Comparison of ENCODE assay signal across 9 mouse cellular contexts in the genomic region with DNA sequence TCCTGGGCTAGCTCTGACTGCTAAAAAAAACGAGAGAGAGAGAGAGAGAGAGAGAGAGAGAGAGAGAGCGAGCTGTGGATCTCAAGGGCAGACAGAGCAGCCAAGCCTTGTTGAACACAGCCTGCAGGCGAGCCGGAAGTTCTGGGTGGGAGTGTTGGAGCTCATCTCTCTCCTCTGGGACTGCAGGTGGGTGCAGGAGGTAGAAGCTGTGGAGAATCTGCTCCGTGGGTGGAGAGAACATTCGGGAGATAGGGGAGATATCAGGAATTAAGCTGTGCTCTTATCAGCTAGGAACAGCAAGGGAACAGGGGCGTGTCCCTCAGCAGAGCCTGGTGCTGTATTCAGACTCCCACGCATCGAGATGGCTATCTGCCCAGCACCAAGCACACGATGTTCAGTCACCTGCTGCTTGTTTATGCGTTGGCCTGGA.
A peak's percentile ranks its signal among the peaks of the same experiment; 100 is the strongest.
DNase-seq lines count a peak whose midpoint lies in the region; ATAC-seq lines count a peak whose summit lies in the region.
"Had no signal": no experiment of that assay in that cellular context is flagged by ENCODE, and none has a peak within 500 bp of the region (broad histone marks: within the 10 kb centered on the region; RNA-seq: fewer than 3 reads in every experiment).

No protein-coding gene starts in this region.

- peaks cover 46% of the 10 kb centered on the region for H3K4me1 ChIP-seq in kidney, embryonic 15.5 days
- H3K4me1 ChIP-seq in kidney, embryonic 16.5 days (ENCODE audit: insufficient read depth, low read length), result peaks cover 41% of the 10 kb centered on the region
- H3K4me1 ChIP-seq in liver, embryonic 16.5 days (ENCODE audit: control insufficient read depth, low read depth, low read length), result peaks cover 5% of the 10 kb centered on the region

- 52% methylated on average over 11 of the region's 11 CpGs for WGBS in kidney, embryonic 15.5 days
- WGBS in kidney, embryonic 16.5 days, result 42% methylated on average over 11 of the region's 11 CpGs
- WGBS in liver, embryonic 16.5 days (ENCODE audit: insufficient replicate concordance), result 26% methylated on average over 11 of the region's 11 CpGs

- no peak overlapping the region for H3K27ac ChIP-seq in kidney, embryonic 15.5 days
- no peak overlapping the region for H3K27ac ChIP-seq in kidney, embryonic 16.5 days (ENCODE audit: low read length)
- H3K27ac ChIP-seq in liver, embryonic 16.5 days (ENCODE audit: low read length), result no peak overlapping the region
- H3K27ac ChIP-seq: macrophage had no signal

- DNase-seq in kidney, postnatal 25 days, result peak; percentile 32 to 66
- no peak for DNase-seq in natural killer cell, adult 2 months (ENCODE audit: low spot score in 2 of 2)
- DNase-seq in spleen, postnatal 14 days (ENCODE audit: low spot score in 2 of 2), result no peak
- DNase-seq in gastrocnemius, postnatal 10 days, result no peak

- peaks cover 14% of the 10 kb centered on the region; the same call in 1 of the 2 replicates for H3K27me3 ChIP-seq in kidney, embryonic 15.5 days
- peaks cover 6% of the 10 kb centered on the region; the same call in 1 of the 2 replicates for H3K27me3 ChIP-seq in kidney, embryonic 16.5 days (ENCODE audit: insufficient read depth, low read length)
- H3K27me3 ChIP-seq in liver, embryonic 16.5 days (ENCODE audit: control insufficient read depth, insufficient read depth, low read depth, low read length), result no peaks in the 10 kb centered on the region

- no peaks in the 10 kb centered on the region for H3K36me3 ChIP-seq in kidney, embryonic 15.5 days
- no peaks in the 10 kb centered on the region for H3K36me3 ChIP-seq in kidney, embryonic 16.5 days (ENCODE audit: insufficient read depth, low read length)
- no peaks in the 10 kb centered on the region for H3K36me3 ChIP-seq in liver, embryonic 16.5 days (ENCODE audit: control insufficient read depth, insufficient read depth)

- no peaks in the 10 kb centered on the region for H3K9me3 ChIP-seq in kidney, embryonic 15.5 days (replicated peaks)
- no peaks in the 10 kb centered on the region for H3K9me3 ChIP-seq in kidney, embryonic 16.5 days (ENCODE audit: low read length)
- no peaks in the 10 kb centered on the region for H3K9me3 ChIP-seq in liver, embryonic 16.5 days (replicated peaks; ENCODE audit: control insufficient read depth, low read length)

- ATAC-seq in kidney, embryonic 15.5 days (replicated peaks; ENCODE audit: low FRiP score), result 0 out of 2 replicates have a peak, but pooled peaks have one; percentile 17
- no peak for ATAC-seq in kidney, embryonic 16.5 days (ENCODE audit: low FRiP score, low TSS enrichment)
- peak; percentile 41; the same call in 1 of the 2 replicates for ATAC-seq in common myeloid progenitor, adult 5-6 weeks (replicated peaks; ENCODE audit: low read depth, poor library complexity, severe bottlenecking)
- peak; percentile 82 for ATAC-seq in liver, embryonic 16.5 days (ENCODE audit: low read depth)

- H3K9ac ChIP-seq in kidney, embryonic 15.5 days, result no peak overlapping the region
- H3K9ac ChIP-seq in kidney, embryonic 16.5 days (replicated peaks; ENCODE audit: low read length), result no peak overlapping the region
- no peak overlapping the region for H3K9ac ChIP-seq in liver, embryonic 16.5 days (ENCODE audit: low read depth, low read length)

- H3K4me2 ChIP-seq in kidney, embryonic 15.5 days, result no peak overlapping the region
- H3K4me2 ChIP-seq in kidney, embryonic 16.5 days (replicated peaks; ENCODE audit: low read depth, low read length), result no peak overlapping the region
- 0 out of 2 replicates have a peak overlapping the region, but pooled peaks have one; percentile 13 for H3K4me2 ChIP-seq in liver, embryonic 16.5 days (ENCODE audit: low read depth, low read length)

- no peak overlapping the region for H3K4me3 ChIP-seq in kidney, embryonic 15.5 days (replicated peaks)
- H3K4me3 ChIP-seq in kidney, embryonic 16.5 days (ENCODE audit: low read length), result no peak overlapping the region
- no peak overlapping the region for H3K4me3 ChIP-seq in liver, embryonic 16.5 days (ENCODE audit: low read depth, low read length)

Comparison
In these comparisons a context has a peak if more than half of its experiments do, and no peak if none do; other contexts are left out.
1. DNase-seq: peak in kidney, postnatal 25 days (2 of 2); none in natural killer cell, adult 2 months (0 of 2), spleen, postnatal 14 days (0 of 2) and gastrocnemius, postnatal 10 days (single experiment).